Mouse (Mus musculus): Measurements from ENCODE around the gene Tbcel. TPM values are rescaled to one million over a fixed set of nuclear protein-coding genes. Genes with fewer than 3 reads are reported as not detected.

Tbcel gene
- total RNA-seq, 2 experiments from 2014 or later: 19.0 to 20.1 TPM

GRCm38 (mm10) chr9:42396141-42396540 is 111.5 kb downstream of the Tbcel start:
- no peak for DNase-seq (ENCODE audit: low spot score)
- intact Hi-C loops (cut with DNase I): loop anchor here (10.0 kb wide), 1 partner anchor 389 kb away; no protein-coding TSS in a partner anchor

DNA sequence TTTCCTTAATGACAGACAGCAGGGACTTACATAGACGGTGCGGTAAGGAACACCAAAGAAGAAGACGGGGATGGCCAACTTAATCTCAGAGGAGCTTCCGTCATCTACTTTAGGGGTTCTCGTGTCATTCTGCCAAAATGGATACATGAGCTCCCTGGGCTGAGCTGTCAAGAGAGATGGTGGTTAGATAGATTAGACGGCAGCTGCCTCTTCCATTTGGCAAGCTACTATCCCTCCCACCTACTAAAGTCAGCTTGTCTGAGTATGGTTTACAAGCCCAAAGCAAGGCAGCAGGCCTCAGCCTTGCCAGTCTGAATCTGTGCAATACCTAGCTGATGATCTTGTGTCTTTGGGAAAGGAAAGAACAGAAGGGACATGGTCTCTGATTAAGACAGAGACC is 112.7 kb downstream of the Tbcel start:
- no peak for DNase-seq (ENCODE audit: low spot score)
- intact Hi-C loops (cut with DNase I): loop anchor here (10.0 kb wide), 1 partner anchor 390 kb away; no protein-coding TSS in a partner anchor

DNA sequence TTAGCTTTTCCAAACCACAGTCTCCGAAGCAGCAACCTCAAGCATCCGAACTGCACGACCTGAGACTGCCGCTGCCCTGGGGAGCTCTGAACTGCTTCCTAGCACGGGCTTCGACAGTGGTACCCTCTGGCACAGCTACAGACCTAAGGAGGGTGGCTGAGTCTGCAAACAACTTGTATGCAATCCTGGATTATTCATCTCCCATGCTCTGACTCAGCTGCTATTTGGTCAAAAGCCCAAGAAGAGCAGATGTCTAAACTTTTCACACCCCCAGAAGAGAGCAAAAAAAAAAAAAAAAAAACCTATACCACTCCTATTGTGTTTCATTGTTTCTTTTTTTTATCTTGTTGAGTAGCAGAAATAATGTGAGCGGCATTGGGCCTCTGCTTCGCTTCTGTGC is 113.3 kb downstream of the Tbcel start:
- intact Hi-C loops (cut with DNase I): loop anchor here (10.0 kb wide), 1 partner anchor 390 kb away; no protein-coding TSS in a partner anchor
- DNase-seq (ENCODE audit: low spot score): no peak

GRCm38 (mm10) chr9:42392927-42393326 is 114.7 kb downstream of the Tbcel start:
- no peak for DNase-seq (ENCODE audit: low spot score)
- intact Hi-C loops (cut with DNase I): loop anchor here (10.0 kb wide), 1 partner anchor 392 kb away; no protein-coding TSS in a partner anchor

DNA sequence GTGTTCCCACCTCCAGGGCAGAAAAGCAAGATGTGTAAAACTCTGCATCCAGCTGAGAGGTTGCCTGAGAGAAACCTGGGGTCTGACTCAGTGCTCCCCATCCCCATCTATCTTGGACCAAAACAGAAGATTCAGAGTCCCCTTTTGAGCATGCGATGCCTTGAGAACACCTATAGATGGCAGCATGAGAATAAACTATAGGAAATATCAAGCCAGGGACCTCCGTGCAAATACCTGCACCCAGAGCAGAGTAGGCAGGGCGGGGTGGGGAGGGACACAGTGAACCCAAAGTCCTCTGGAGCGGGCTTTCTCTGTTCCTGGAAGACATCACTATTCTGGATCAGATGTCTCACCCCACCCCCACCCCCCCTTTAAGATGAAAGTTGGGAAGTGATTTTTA is 119.1 kb downstream of the Tbcel start:
- DNase-seq (ENCODE audit: low spot score): no peak
- intact Hi-C loops (cut with DNase I): loop anchor here (2.0 to 5.0 kb wide), 2 partner anchors 214 to 556 kb away; partner anchors contain the start of gene Grik4

GRCm38 (mm10) chr9:42387038-42387437 is 120.6 kb downstream of the Tbcel start:
- no peak for DNase-seq (ENCODE audit: low spot score)
- intact Hi-C loops (cut with DNase I): loop anchor here (5.0 kb wide), 1 partner anchor 215 kb away; no protein-coding TSS in a partner anchor

DNA sequence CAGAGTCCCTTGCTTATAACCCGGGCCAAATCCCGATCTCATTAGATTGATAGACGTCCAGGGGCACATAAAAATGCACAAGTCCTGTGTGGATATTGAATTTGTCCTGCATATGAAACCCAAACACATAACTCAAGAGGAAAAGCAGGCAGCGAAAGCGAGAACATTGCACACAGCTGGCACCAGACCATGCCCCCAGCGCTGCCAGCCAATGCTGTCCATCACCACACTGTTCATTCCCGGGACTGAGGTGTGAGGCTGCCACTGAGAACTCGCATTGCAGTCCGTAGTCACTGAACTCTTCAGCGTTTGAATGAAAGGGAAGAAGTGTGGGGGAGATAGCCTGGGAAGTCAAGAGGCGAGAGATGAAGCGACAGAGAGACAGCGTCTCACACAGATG is 122.0 kb downstream of the Tbcel start:
- intact Hi-C loops (cut with DNase I): loop anchor here (5.0 kb wide), 1 partner anchor 217 kb away; no protein-coding TSS in a partner anchor
- no peak for DNase-seq (ENCODE audit: low spot score)

DNA sequence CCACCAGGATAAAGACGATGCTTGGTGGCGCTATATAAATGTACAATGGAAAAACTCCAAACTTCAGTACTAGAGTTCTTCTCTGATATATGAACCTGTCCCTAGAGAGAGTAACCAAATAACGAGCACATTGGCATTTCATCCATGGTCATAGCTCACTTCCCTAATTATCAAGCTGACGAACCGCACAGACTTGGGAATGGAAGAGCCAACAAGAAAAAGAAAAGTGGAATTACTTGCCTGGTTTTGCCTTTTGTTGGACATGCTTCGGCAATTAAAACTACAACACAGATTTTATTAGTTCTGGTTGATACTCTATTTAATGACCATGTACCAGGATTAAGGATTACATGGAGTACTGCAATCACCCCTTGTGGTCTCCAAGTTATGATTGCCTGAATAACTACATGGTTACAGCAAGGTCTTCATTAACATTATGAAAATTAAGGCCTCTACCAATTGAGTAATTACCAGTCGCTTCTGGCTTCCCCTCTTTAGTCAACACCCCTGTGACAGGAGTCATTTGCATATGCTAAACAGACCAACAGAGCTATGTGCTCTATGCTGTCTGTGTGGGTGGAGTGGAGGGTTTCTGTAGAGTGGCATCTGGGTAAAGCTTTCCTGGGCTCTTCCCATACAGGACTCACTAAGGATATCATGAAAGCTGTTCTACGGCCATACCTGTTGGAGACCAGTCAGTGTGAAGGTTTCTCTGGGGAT is 124.8 kb downstream of the Tbcel start:
- intact Hi-C loops (cut with DNase I): no loop called here
- no peak for DNase-seq (ENCODE audit: low spot score)

GRCm38 (mm10) chr9:42382063-42382462 is 125.5 kb downstream of the Tbcel start:
- intact Hi-C loops (cut with DNase I): no loop called here
- DNase-seq (ENCODE audit: low spot score): no peak

GRCm38 (mm10) chr9:42378071-42378470 is 129.5 kb downstream of the Tbcel start:
- intact Hi-C loops (cut with DNase I): no loop called here
- no peak for DNase-seq (ENCODE audit: low spot score)

DNA sequence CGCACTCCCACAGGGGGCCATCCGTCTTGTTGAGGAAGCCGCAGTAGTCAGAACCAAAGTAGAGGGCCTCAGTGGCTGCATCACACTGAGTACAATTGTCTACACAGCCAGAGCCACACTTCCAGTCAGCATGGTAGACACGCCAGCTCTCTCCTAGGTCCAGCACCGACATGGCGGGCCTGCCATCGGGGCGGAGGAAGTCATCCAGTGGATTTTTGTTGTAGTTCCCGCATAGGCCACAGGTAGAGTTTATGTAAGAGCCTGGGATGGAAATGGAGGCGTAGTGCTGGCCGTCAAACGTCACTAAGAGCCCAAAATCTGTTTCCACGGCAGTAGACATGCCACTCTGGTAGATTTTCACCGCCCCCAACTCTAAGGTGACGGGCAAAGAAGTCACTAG is 130.0 kb downstream of the Tbcel start:
- intact Hi-C loops (cut with DNase I): no loop called here
- DNase-seq (ENCODE audit: low spot score): no peak

DNA sequence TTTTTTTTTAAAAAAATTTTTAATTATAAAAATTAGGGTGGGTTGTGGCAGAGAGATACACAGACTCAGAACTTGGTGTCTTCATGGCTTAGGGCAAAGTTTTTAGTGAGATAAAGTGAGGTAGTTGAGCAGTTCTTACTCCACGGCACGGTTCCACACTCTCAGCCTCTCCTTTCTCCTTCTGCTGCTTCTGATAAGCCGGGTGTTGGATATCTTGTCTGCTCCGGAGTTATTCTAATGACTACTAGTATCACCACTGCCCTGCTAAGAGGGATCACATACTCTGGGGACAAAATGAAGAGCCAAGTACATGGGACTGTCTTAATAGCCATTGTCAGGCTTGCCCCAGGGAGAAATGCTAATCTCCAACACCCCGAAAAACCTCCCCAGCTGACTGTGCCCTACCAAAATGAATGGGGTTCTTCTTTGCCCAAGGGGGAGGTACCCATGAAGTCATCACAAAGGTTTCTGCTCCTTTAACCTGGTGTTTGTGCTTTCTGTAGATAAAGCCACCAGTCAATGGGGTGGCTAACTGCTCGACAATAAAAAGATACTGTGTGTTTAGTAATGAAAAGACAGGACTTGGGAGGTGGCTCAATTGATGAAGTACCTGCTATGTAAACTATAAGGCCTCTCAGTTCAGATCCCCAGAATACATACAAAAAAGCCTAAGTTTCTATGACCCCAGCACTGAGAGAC is 135.8 kb downstream of the Tbcel start:
- intact Hi-C loops (cut with DNase I): no loop called here
- no peak for DNase-seq (ENCODE audit: low spot score)

Small RNA genes within 50 kb of the gene (microRNA-seq; reads per million reads assigned to microRNA genes)
- not detected for gene Gm44311

Other genes starting within 250 kb of the Tbcel start
- gene Sc5d, start 243.6 kb downstream of the Tbcel start, total RNA-seq (2021): 10 to 100 TPM; 14.7 to 14.9 TPM
- under 1 TPM in 1 of 2 experiments, not detected in 1; 0.05 TPM for gene Tecta, start 107.9 kb downstream of the Tbcel start, total RNA-seq (2021)